Mouse (Mus musculus) stomach, postnatal 0 days (tissue): Measurements from ENCODE around the gene Eef1a1. TPM values are rescaled to one million over a fixed set of nuclear protein-coding genes. Genes with fewer than 3 reads are reported as not detected.

Source experiments
- ATAC-seq: fragments of 200-750 bp; cut with Nextera tagmentation; 2 replicates; pipeline ENCODE4 v1.8.0; 2017; ENCODE audit not compliant: low FRiP score, low TSS enrichment
- DNase-seq: peaks from one replicate; pipeline ENCODE4 v3.0.0-alpha.2; 2016; ENCODE audit warnings: low spot score
- H3K27ac ChIP-seq: fragments of 300-500 bp; sonication (generic); replicated peaks from 2 replicates; pipeline ENCODE4 v1.5.1; 2014; ENCODE audit warnings: mild to moderate bottlenecking, control low read depth
- H3K27me3 ChIP-seq: fragments of 300-500 bp; sonication (generic); 2 replicates; pipeline ENCODE4 v1.6.1; 2014; ENCODE audit warnings: low read length; ENCODE audit not compliant: control insufficient read depth, insufficient read depth
- H3K36me3 ChIP-seq: fragments of 300-500 bp; sonication (generic); 2 replicates; pipeline ENCODE4 v1.6.1; 2014; ENCODE audit warnings: low read length, mixed read lengths; ENCODE audit not compliant: control insufficient read depth, insufficient read depth
- H3K4me1 ChIP-seq: fragments of 300-500 bp; sonication (generic); replicated peaks from 2 replicates; pipeline ENCODE4 v1.6.1; 2014; ENCODE audit warnings: antibody characterized with exemption; ENCODE audit not compliant: control insufficient read depth, insufficient read depth
- H3K4me2 ChIP-seq: fragments of 300-500 bp; sonication (generic); replicated peaks from 2 replicates; pipeline ENCODE4 v1.6.1; 2014; ENCODE audit warnings: low read depth, mild to moderate bottlenecking, control low read depth, moderate library complexity
- H3K4me3 ChIP-seq: fragments of 300-500 bp; sonication (generic); 2 replicates; pipeline ENCODE4 v1.5.1; 2014; ENCODE audit warnings: low read depth, low read length, control low read depth
- H3K9ac ChIP-seq: fragments of 300-500 bp; sonication (generic); 2 replicates; pipeline ENCODE4 v1.6.1; 2014; ENCODE audit warnings: mild to moderate bottlenecking, low read length, control low read depth, mixed read lengths
- H3K9me3 ChIP-seq: fragments of 300-500 bp; sonication (generic); 2 replicates; pipeline ENCODE4 v1.6.1; 2016; ENCODE audit warnings: low read length; ENCODE audit not compliant: control insufficient read depth
- CTCF ChIP-seq: IDR thresholded peaks from 2 replicates; pipeline ENCODE4 v1.5.1; 2016; ENCODE audit warnings: antibody characterized with exemption, low read depth, mild to moderate bottlenecking, moderate library complexity
- EP300 ChIP-seq: optimal IDR thresholded peaks from 2 replicates; pipeline ENCODE3; 2016; ENCODE audit warnings: antibody characterized with exemption
- WGBS: fragments of 180-500 bp; shearing (Covaris S2); extraction: QIAGEN DNeasy Blood & Tissue Kit; methylation state at CpG from one replicate; pipeline ENCODE4 v1.1.7; 2014; 5-methylcytosine and 5-hydroxymethylcytosine counted together
- microRNA-seq: library from miRNA; unstranded; fragments of <30 nt; microRNA quantifications from one replicate; pipeline ENCODE4, GENCODE M21; 2016
- polyA plus RNA-seq: library from polyadenylated mRNA; unstranded; fragments of >200 nt; fragmentation: Nextera tagmentation; extraction: Ambion mirVana; gene quantifications from 2 replicates; pipeline ENCODE4 v1.2.1, GENCODE M21; 2015

The Eef1a1 gene
- polyA plus RNA-seq, 1 experiment from 2014 or later = 2,673 TPM

DNA sequence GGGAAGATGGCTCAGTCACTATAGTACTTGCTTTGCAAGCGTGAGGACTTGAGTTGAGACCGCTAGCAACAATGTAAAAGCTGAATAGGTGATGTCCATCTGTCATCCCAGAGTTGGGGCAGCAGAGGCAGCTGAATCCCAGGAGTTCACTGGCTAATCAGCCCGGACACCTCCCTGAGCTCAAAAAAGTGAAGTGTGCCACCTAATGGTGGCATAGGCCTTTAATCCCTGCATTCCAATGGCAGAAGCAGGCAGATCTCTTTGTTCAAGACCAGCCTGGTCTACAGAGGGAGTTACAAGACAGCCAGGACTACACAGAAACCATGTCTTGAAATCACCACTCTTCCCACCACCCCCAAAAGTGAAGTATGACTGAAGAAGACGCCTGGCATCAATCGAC is 56.5 kb downstream of the Eef1a1 start:
- no peak for ATAC-seq
- Histone ChIP-seq H3K4me3 (no peak overlapping the region), H3K4me1 (no peaks in the 10 kb centered on the region), H3K36me3 (no peaks in the 10 kb centered on the region), H3K27ac (no peak overlapping the region), H3K9ac (no peak overlapping the region), H3K4me2 (no peak overlapping the region), H3K9me3 (no peaks in the 10 kb centered on the region), H3K27me3 (no peaks in the 10 kb centered on the region)
- WGBS = 91% methylated on average over 5 of the region's 5 CpGs
- TF ChIP-seq CTCF (peak; percentile 18), EP300 (no peak)
- DNase-seq = no peak

- TF ChIP-seq CTCF = no peak
- TF ChIP-seq EP300 = no peak
- no peaks in the 10 kb centered on the region for H3K9me3 ChIP-seq
- no peak overlapping the region for H3K9ac ChIP-seq
- WGBS = 72% methylated on average over 6 of the region's 6 CpGs
- H3K4me3 ChIP-seq = no peak overlapping the region
- no peaks in the 10 kb centered on the region for H3K4me1 ChIP-seq
- DNase-seq (no peak), ATAC-seq (no peak)
- H3K4me2 ChIP-seq = no peak overlapping the region
- H3K36me3 ChIP-seq = no peaks in the 10 kb centered on the region
- H3K27ac ChIP-seq = no peak overlapping the region
- no peaks in the 10 kb centered on the region for H3K27me3 ChIP-seq
Observed at GRCm38 (mm10) chr9:78430486-78430885, 58.5 kb downstream of the Eef1a1 start.

- DNase-seq = no peak
- Histone ChIP-seq H3K4me2 (no peak overlapping the region), H3K27ac (no peak overlapping the region), H3K36me3 (no peaks in the 10 kb centered on the region), H3K4me3 (no peak overlapping the region), H3K9ac (no peak overlapping the region), H3K9me3 (no peaks in the 10 kb centered on the region), H3K27me3 (no peaks in the 10 kb centered on the region), H3K4me1 (no peaks in the 10 kb centered on the region)
- ATAC-seq = no peak
- WGBS = 63% methylated on average over 2 of the region's 2 CpGs
- no peak for TF ChIP-seq EP300
- no peak for TF ChIP-seq CTCF
Observed at GRCm38 (mm10) chr9:78429551-78429950, 59.4 kb downstream of the Eef1a1 start.

DNA sequence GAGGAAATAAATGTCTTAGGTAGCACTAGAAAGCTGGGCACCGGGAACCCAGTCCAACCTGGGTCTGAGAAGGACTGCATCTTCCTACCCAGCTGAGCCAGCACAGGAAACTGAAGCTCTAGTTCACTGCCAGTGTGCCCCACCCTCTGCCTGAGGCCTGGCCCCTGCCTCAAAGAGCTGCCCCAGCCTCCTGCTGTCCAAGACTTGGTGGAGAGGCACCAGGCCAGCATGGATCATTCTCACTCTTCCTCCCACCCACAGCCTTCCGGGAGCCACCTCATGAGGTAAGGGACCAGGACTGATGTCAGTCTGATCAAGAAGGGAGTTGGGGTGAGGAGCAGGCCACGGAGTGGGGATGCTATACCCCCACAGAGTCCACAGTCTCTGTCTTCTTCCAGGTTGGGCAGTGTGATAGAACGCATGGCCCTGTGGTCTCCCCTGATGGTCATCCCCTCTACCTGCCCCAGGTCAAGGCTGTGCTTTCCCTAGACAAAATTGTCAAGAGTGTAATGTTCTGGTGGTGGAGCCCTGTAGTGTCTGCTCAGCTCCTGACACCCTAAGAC is 60.0 kb downstream of the Eef1a1 start:
- Histone ChIP-seq H3K4me2 (no peak overlapping the region), H3K4me3 (no peak overlapping the region), H3K4me1 (no peaks in the 10 kb centered on the region), H3K27me3 (no peaks in the 10 kb centered on the region), H3K36me3 (no peaks in the 10 kb centered on the region), H3K9ac (no peak overlapping the region), H3K9me3 (no peaks in the 10 kb centered on the region), H3K27ac (no peak overlapping the region)
- WGBS = 73% methylated on average over 4 of the region's 4 CpGs
- no peak for TF ChIP-seq CTCF
- no peak for TF ChIP-seq EP300
- DNase-seq (no peak), ATAC-seq (no peak)

Small RNA genes lying within 50 kb of the gene (microRNA-seq; reads per million reads assigned to microRNA genes)
- not detected for gene Gm26377

Other genes with a start within 250 kb of the Eef1a1 start
- gene Gm3776, start 232.0 kb downstream of the Eef1a1 start, polyA plus RNA-seq = 929 and 937 TPM in 2 replicates
- gene Gm10639, start 199.2 kb downstream of the Eef1a1 start, polyA plus RNA-seq = 5.1 and 5.8 TPM in 2 replicates
- not detected in 2 replicates for gene Omt2a, start 174.4 kb downstream of the Eef1a1 start, polyA plus RNA-seq
- gene Omt2b, start 161.6 kb downstream of the Eef1a1 start, polyA plus RNA-seq = not detected in 2 replicates
- 69.4 and 82.2 TPM in 2 replicates for gene Gsta2, start 133.4 kb downstream of the Eef1a1 start, polyA plus RNA-seq
- 1.2 and 2.1 TPM in 2 replicates for gene Dppa5a, start 121.0 kb downstream of the Eef1a1 start, polyA plus RNA-seq
- 0.81 and 0.90 TPM in 2 replicates for gene Ooep, start 110.4 kb downstream of the Eef1a1 start, polyA plus RNA-seq
- 0.08 and 0.12 TPM in 2 replicates for gene Ddx43, start 93.4 kb downstream of the Eef1a1 start, polyA plus RNA-seq
- gene Cgas, start 45.9 kb downstream of the Eef1a1 start, polyA plus RNA-seq = 1.4 and 1.6 TPM in 2 replicates
- 11.7 and 12.1 TPM in 2 replicates for gene Mto1, start 40.9 kb downstream of the Eef1a1 start, polyA plus RNA-seq
- gene Gm17324, start 40.4 kb downstream of the Eef1a1 start, polyA plus RNA-seq = 0.72 and 1.1 TPM in 2 replicates
- gene Slc17a5, start 98.9 kb upstream of the Eef1a1 start, polyA plus RNA-seq = 9.3 and 10.0 TPM in 2 replicates
- 13.5 and 13.6 TPM in 2 replicates for gene Cd109, start 126.4 kb upstream of the Eef1a1 start, polyA plus RNA-seq